Comparison of ENCODE assay signal across 8 mouse cellular contexts in genomic region chr13:93062860-93063636, GRCm38 (mm10).
DNase-seq lines count a peak whose midpoint lies in the region; ATAC-seq and TF ChIP-seq lines count a peak whose summit lies in the region.

No protein-coding gene starts in this region.

- intact Hi-C loops in left cerebral cortex, postnatal 14 days (cut with DNase I), result no loop called here

- no peak overlapping the region for H3K4me3 ChIP-seq in neural tube, embryonic 11.5 days (ENCODE audit: low read depth, low read length)
- no peak overlapping the region for H3K4me3 ChIP-seq in cerebellum, adult 2 months (replicated peaks; ENCODE audit: insufficient read depth, low read depth, low read length)

- H3K9ac ChIP-seq in neural tube, embryonic 11.5 days (ENCODE audit: low read length), result no peak overlapping the region

- no peaks in the 10 kb centered on the region for H3K4me1 ChIP-seq in neural tube, embryonic 11.5 days (ENCODE audit: control insufficient read depth, insufficient read depth, low read length)
- no peaks in the 10 kb centered on the region for H3K4me1 ChIP-seq in cerebellum, adult 2 months (ENCODE audit: control insufficient read depth, insufficient read depth, low read length)

- H3K36me3 ChIP-seq in neural tube, embryonic 11.5 days (ENCODE audit: control insufficient read depth, insufficient read depth, low read length), result no peaks in the 10 kb centered on the region

- no peak for DNase-seq in neural tube, embryonic 11.5 days (ENCODE audit: low spot score)
- no peak for DNase-seq in neural tube, embryonic 10.5 days (ENCODE audit: extremely low spot score, low spot score)
- peak; percentile 49 to 55 for DNase-seq in cerebellum, adult 2 months
- peak; percentile 57 for DNase-seq in heart, adult 8-10 months (ENCODE audit: low spot score)
- peak; percentile 57 to 62 for DNase-seq in left cerebral cortex, postnatal 14 days (ENCODE audit: low spot score in 2 of 2)
- DNase-seq in ovary, postnatal 10 days (ENCODE audit: low spot score), result peak; percentile 18
- no peak for DNase-seq in thymus, postnatal 0 days (ENCODE audit: low spot score)

- WGBS in neural tube, embryonic 11.5 days, result 85% methylated on average over 13 of the region's 13 CpGs
- WGBS in cerebellum, adult 2 months, result 27% methylated on average over 13 of the region's 13 CpGs

- TF ChIP-seq POLR2A in cerebellum, adult 2 months (IDR thresholded peaks at IDR 0.05; ENCODE audit: borderline replicate concordance, insufficient read depth, low read length), result no peak

- H3K4me2 ChIP-seq in neural tube, embryonic 11.5 days (ENCODE audit: low read depth), result no peak overlapping the region

- H3K27ac ChIP-seq in neural tube, embryonic 11.5 days (ENCODE audit: low read depth, low read length), result no peak overlapping the region
- no peak overlapping the region for H3K27ac ChIP-seq in cerebellum, adult 2 months (ENCODE audit: insufficient read depth, low read length)

- no peak for TF ChIP-seq CTCF in cerebellum, adult 2 months (IDR thresholded peaks at IDR 0.05; ENCODE audit: borderline replicate concordance, insufficient read depth, low read depth, low read length)

- 0 out of 2 replicates have a peak, but pooled peaks have one; percentile 23 for ATAC-seq in neural tube, embryonic 11.5 days (ENCODE audit: insufficient read depth, low FRiP score, low TSS enrichment)
- no peak for ATAC-seq in granulocyte monocyte progenitor cell, adult 5-6 weeks (replicated peaks; ENCODE audit: poor library complexity, severe bottlenecking)

- H3K9me3 ChIP-seq in neural tube, embryonic 11.5 days (ENCODE audit: control insufficient read depth, low read length), result no peaks in the 10 kb centered on the region

- no peaks in the 10 kb centered on the region for H3K27me3 ChIP-seq in neural tube, embryonic 11.5 days (ENCODE audit: control insufficient read depth, insufficient read depth, low read length)
- no peaks in the 10 kb centered on the region for H3K27me3 ChIP-seq in cerebellum, adult 2 months (ENCODE audit: control insufficient read depth, insufficient read depth, low read length)

Comparison
In these comparisons a context has a peak if more than half of its experiments do, and no peak if none do; other contexts are left out.
1. DNase-seq: peak in cerebellum, adult 2 months (2 of 2), heart, adult 8-10 months (single experiment), left cerebral cortex, postnatal 14 days (2 of 2) and ovary, postnatal 10 days (single experiment); none in neural tube, embryonic 11.5 days (single experiment), neural tube, embryonic 10.5 days (single experiment) and thymus, postnatal 0 days (single experiment).